Mouse (Mus musculus) urinary bladder, adult 2 months (tissue): ENCODE results near the gene Nrxn3. TPM values are rescaled to one million over a fixed set of nuclear protein-coding genes. Genes with fewer than 3 reads are reported as not detected.
A peak's percentile ranks its signal among the peaks of the same experiment; 100 is the strongest.

Experiments used
- DNase-seq: peaks from one replicate; pipeline ENCODE4 v3.0.0; 2022; ENCODE audit warnings: low spot score
- polyA plus RNA-seq: library from polyadenylated mRNA; depleted of rRNA; stranded (reverse); fragments of >200 nt; gene quantifications from 2 replicates; pipeline ENCODE4 v1.2.3, GENCODE M21; 2012

Gene Nrxn3
- polyA plus RNA-seq, 1 experiment: 0.28 TPM

DNA sequence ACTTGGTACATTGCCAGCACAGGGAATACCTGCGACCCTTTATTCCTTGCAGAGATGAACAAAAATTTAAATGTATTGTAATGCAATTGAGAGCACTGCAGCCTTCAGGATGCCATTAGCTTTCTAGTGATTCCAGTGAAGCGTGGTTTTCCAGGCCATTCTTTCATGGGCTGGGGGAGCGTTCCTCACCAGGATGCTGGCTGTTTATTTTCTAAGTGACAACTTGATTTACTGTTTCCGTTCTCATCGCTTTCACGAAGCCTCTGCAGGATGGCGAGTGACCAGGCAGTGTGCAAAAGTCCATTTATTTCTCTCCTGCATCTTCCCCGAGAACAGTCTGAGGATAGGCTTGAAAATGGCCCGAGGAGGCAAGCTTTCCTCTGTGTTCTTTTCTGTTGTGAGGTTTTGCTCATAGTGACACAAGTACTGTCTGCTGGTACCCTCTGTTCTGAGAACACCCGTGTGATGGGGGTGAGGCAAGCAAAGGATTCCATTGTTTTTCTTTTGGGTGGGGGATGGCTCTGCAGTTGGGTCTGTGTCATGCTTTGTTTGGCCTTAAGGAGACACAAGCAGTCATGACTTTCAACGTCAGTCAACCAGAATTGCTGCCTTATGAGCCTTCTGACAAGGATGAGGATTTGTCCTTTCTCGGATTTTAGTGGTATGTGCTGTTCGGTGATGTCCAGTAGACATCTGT, 457.4 kb downstream of the Nrxn3 start:
- DNase-seq: no peak

DNA sequence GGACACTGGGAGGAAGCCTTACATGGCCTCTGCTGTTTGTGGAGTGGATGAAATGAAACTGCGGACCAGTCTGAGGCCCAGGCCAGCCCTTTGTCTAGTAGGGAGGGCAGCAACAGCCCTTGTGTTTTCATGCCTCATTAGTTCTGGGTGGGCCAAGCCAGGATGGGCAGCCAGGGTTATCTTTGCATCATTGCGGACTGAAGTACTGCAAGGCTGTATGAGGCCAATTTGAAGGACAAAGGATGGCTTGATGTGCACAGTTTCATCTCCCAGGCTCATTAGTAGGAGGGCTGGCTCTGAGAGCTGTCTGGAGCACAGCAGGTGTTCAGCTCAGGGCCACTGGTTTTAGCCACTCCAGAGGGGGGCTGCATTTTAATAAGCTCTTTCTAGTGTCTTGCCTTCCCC, 458.5 kb downstream of the Nrxn3 start:
- DNase-seq: no peak

DNA sequence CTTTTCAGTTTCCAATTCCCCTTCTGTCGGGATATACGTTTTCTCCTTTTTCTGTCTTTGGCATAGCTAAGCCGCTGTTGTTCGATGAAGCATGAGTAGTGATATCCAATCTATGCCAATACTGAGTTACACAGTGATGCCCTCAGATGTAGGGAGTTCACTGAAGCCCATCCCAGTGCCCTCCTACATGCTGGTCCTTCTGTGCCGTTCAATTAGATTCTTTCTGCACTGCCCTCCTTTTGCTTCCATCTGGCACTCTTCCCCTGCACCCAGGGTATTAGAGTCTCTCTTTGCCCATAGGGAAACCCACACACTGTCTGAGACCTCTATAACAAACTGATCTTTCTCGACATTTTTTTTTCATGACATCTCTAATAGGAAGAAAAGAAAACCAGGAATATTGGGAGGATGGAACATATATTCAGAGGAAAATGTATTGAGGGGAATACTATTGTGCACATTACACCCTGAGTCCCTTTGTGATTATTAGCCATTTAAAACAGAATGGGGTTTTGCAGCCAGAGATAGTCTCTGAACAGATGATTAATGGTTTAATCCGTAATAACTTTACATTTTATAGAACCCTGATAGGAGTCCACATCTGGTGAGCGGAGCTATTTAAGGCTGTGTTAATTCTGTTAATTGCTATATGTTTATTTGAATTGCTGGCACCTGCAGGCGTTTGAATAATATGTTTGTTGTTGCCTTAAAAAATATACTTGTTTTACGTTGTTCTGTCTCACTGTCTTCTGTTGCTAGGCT, 476.3 kb downstream of the Nrxn3 start:
- DNase-seq: no peak

DNA sequence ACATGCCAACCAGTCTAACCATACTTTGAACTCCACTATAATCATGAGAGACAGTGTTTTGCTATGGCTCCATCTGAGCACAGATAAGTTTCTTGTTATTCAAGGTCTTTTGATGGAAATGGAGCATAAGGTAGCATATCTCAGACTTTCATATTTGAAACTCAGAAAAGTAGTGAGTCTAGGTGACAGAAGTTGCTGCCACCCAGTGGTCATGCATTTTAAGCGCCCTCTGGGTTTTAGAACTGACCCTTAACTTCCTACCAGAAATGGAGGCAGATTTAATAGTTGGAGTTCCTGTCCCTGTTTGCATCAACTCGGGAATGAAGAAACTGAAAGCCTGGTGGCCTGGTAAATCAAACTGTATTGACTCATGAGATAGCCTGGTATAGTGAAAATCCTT, 488.9 kb downstream of the Nrxn3 start:
- DNase-seq: no peak

DNA sequence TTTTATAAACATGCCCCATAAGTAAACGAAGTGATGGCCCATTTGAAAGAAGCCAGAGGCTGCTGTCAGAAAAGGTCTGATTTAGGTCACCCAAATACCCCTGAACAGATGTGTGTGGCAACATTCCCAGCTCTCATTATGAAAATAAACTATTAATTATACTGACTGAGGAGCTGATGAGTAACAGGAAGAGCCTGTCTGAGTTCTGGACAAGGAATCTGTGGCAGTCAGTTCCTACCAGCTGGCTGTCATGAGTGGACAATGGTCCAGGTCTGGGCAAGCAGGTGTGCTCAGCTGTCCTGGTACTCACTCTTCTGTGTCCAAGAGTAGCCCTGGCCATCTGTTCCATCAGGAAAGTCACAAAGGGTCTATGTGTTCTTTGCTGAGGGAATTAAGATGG, 517.1 kb downstream of the Nrxn3 start:
- DNase-seq: no peak

DNA sequence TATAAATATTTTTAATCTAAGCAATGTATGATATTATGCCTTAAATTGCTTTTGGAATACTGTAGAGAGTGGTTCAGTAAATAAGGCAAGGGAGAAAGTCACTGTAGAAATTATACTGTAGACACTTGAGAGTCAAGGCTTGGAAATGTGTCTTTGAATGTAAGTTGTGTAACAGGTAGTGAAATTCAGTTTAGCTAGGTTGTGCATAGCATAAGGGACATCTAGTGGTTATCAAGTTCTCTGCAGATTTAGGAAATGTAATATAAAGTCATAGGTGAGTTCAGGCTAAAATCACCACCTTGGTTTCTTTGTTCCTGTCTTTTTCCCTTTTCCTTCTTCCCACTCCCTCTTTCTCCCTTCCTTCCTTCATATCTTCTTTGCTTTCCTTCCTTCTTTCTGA, 518.9 kb downstream of the Nrxn3 start:
- no peak for DNase-seq

DNA sequence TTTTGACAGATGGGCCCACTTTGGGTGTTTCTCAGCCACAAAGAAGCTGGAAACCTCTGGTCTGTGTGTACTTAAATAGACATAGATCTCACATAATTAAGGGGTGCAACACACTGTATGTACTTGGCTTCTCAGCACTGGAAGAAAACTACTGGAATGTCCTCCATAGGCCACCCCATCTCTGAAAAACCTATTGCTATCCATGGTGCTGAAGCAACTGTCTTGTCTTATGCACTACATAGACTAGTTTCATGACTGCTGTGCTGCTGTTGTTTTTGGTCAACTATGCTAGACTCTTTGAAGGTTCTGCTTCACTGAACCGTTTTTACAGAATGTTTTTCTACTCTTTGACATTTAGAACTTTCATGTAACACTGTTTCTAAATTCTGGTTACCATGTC, 519.8 kb downstream of the Nrxn3 start:
- DNase-seq: no peak

DNA sequence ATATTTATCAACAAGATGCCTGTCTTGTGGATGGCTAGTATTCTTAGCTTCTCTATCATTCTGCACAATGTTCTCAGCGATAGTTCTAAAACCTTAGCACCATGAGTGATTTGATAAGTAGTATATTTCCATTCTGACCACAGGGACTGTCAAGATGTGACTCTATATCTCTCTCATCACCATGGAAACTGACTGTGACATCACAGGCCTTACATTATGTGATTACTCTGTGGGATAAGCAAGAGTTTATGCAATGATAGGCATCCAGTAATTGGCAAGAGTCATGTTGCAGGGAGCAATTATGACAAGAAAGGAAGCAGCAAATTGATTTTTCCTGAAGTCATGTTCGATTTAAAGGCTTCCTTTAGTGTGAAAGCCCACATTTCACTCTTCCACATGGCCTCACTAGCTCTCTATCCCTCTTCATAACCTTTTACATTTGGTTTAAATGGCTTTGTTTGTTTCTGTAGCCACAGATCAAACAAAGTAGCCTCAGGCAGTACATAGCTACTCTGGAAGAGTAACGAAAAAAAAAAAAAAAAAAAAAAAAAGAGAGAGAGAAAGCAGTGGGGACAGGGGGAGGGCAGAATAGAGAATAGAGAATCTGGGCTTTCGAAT, 532.7 kb downstream of the Nrxn3 start:
- no peak for DNase-seq

DNA sequence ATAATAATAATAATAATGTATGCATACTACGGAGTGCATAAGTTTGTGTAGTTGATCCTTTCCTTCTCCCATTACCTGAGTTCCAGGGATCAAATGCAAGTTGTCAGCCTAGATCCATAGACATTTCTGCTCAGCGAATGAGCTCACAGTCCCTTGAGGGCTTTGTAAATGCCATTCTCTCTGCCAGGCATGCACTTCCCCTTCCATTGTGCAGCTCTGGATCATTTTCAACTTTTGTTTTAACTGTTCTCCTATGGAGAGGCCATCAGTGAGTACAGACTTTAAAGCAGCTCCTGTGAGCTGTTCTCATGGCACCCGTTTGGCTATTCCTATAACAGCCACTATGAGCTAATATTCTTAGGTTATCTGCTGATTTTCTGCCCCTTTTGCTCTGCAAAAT, 536.2 kb downstream of the Nrxn3 start:
- DNase-seq: no peak

DNA sequence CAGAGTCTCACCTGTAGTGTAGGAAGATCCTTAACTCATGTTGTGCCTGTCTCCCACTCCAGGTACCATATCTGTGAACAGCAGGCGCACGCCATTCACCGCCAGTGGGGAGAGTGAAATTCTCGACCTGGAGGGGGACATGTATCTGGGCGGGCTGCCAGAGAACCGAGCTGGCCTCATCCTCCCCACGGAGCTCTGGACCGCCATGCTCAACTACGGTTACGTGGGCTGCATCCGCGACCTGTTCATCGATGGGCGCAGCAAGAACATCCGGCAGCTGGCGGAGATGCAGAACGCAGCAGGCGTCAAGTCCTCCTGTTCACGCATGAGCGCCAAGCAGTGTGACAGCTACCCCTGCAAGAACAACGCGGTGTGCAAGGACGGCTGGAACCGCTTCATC, 537.4 kb downstream of the Nrxn3 start:
- no peak for DNase-seq

DNA sequence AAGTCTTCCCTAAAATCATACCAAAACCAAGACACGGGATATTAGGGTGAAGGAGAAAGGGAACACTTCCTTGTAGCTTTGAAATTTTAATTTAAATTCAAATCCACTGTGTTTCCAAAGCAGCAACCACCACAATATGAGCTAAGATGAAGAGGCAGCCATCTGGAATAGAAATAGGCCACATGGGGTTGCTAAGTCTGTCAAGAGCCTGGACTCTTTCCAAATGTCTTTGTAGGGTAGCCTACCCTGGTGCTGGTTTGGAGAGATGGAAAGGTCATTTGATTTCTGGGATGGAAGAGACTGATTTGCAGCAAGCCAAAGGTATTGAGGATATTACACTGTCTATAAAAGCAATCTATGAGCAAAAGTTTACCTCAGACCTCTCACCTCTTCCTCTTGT, 539.6 kb downstream of the Nrxn3 start:
- DNase-seq: no peak

DNA sequence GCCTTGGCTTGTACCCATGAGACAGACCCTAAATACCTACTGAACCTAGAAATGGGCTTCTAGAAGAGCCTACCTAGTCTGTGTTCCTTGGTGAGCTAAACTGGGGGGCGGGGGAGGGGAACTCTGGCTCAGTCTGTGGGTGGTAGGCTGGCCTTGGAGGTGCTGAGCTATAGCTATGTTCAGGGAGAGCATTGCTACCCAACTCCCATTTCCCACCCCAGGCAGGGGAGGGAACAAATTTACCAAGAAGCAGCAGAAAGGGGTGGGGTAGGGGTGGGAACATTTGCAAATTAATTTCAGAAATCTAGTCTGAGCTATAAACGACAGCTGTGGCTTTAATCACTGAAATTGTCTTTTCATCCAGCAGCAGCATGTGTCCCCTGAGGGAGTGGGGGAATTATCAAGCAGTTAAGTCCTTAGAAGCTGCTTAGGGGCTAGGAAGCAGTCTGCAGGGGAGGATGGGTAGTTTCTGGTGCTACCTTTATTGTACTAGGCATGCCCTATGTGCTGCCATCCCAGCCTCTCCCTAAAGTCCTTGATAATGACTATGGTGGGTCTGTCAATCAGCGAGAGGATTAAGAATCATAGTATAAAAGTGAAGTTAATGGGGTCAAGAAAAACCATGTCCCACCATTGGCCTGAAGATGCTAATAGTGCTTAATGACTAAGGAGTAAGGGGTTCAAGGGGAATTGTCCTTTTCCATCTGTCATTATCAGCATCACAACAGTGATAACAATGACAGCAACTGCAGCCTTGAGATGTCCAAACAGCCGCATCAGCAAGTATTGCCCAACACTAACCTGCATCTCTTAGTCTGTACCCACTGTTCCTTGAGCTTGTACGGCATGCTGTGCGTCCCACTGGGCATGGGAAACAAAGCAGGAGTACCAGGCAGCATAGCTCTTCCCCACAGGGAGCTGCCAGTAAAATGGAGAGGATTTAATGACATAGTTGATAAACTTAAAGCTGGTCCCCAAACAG, 560.0 kb downstream of the Nrxn3 start:
- DNase-seq: no peak

DNA sequence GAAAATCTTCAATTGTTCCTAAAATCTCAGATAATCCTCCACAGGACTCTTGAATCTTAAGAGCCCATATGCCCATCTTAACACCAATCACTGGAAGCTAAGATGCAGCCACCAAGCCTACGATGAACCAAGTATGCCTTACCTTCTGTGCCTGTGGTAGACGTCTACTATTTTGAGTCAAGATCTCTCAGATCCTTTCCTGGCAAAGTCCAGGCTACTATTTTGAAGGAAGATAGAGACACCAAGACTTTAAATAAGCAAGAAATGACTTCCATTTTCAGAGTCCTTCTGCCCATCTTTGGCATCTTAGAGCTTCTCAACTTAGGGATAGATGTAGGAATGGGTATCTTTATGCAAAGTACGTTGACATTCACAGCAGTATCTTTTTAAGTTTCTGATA, 561.7 kb downstream of the Nrxn3 start:
- DNase-seq: no peak

DNA sequence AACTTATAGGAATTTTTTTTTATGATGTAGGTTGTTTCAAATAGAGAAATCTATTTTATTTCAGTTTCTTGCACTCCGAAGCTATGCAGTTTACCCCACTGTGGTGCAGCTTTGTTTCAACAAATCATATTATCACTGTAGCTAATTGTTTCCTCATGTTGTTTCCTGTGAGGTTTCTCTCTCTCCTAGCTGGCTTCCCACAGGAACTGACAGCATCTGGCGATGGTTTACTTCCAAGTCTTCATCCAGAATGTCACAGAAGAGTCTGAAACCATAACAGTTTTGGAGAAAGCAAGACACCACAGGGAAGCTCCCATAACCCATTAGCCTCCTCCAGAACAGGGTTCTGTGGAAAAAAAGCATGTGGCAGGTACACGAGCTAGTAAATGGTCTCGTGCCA, 564.4 kb downstream of the Nrxn3 start:
- no peak for DNase-seq

DNA sequence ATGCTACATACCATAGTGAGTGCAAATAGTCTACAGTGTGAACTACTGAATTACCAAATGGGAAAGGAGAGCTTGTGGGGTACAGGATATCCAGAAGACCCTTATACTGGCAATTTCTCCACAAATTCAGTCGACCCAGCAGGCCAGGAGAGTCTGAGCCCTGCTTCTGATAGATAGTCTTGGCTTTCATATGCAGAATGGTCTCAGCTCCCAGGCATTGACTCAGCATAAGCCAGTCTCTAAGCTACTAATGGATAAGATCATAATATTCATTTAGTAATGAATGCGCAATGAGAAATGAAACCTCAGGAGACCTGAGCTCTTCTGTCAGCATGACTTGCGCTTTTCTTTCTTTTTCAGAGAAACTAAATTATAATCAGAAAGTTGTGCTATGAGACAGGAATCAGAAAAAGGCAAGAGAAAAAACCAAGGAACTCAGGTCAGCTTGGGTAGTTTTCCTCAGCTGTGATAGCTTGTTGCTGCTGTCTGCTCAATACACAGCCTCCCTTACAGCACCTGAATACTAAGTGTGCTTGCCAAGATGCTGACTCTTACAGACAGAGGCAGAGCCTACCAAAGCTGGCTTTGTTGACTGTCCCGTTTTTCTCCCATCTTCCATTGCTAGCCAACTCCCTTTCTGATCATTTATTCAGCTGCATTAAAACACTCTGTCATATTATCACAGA, 567.1 kb downstream of the Nrxn3 start:
- DNase-seq: no peak

DNA sequence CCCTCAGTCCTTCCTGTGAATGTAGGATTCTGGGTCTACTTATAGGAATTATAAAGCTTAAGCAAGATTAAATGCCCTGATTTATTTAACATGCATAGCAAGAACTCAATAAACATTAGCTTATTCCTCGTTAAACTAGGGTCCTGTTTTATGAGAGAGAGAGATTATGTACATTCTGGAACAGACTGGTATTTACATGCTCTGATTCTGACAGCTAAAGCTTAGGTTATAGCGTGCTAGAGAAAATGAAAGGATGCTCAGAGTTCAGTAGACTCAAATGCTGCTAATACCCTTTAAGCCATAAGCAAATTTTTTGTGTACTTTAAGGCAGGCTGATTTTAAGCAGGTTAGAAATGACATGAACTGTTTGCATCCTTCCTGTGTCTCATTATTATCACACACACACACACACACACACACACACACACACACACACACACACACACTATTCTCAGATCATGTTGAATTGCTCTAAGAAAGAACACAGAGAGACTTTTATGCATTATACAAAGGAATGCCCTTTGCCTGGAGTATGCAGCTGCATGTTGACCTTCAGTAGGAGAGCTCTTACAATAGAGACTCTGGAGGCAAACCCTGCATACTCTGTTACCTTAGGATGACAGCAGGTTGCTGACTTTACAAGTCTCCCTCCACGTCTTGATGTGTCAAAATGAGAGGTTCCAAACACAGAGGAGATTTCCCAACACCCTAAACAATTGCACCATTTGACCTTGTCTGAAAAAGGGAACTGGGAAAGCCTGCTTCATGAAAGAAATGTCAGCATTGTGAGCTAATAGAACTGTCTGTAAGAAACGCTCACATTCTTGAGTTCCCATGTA, 568.3 kb downstream of the Nrxn3 start:
- no peak for DNase-seq

DNA sequence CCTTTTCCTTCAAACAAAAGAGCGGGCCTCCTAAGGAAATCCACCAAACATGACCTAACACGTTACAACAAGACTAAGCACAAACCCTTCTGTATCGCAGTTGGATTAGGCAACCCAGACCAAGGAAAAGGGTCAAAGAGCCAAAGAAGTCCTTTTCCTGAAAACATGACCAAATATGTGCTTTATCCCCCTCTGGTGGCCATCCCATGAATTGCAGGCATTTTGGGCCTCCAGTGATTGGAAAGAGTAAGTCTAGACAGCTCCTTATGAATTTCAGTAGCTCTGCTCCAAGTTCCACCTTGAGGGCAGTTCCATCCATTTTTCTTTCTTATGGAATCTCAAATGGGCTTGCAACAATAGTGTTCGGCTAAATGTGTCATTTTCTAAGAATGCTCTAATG, 579.3 kb downstream of the Nrxn3 start:
- DNase-seq: peak; percentile 25

DNA sequence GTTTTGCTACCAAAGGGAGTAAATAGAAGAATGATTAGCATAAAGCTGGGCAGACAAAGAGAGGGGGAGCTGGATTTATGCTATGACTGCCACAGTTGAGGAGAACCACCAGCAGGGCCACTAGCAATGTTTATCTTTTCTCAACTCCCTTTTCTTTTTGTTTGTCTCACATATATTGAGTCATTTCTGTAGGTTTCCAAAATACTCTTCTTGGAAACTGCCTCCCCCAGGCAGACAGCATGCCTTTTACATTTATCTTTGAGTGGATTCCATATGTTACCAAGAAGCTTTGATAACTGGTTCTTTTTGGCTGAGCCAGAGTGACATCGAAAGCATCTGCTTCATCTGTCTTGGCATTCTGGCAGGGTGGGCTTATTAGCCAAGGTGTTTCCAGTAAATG, 587.5 kb downstream of the Nrxn3 start:
- DNase-seq: no peak

DNA sequence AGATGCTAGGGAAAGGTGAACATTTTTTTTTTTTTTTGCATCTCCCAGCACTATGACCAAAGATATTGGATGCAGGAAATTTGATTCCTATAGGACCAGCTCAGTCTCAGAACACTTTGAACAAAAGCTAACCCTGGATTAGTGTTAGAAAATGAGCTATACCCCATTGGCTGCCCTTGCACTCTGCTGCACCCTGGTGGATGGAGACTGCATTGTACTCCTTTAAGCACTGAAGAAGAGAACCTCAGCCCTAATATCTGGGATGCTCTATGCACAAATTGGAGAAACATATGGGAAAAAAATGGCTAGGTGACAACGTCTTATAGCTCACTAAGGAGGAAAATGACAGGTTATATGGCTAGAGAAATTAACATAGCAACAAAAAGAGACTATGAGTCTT, 589.9 kb downstream of the Nrxn3 start:
- DNase-seq: no peak

DNA sequence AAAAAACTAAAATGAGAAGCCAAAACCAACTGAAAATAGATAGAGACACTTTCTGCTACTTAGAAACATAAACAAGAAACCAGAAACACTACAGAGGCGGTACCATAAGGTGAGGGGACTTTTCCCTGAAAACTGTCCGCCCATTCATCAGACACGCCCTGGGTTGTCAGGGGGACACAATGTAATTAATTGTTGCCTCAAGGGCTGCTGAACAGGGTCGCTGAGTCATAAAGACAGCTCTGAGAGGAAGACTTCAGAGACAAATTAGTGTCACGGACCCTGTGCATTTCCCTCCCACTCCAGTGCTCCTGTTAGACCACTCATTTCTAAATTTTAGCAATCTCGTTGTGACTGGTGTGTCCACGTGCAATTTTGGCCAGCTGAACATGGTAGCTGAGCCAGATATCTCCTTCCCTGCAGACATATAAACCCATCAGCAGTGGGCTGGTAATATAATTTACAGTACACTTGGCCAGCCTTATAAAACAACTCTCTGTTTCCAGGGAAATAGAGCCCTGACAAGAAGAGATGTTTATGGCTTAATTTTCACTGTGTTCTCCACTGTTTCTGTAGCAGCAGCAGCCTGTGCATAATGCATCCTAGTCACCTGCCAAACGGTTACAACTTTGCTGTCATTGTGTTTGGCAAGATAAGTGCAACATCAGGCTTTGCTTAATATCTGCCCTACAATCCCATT, 603.3 kb downstream of the Nrxn3 start:
- DNase-seq: no peak
